Mouse (Mus musculus): ENCODE data around the gene Foxc1. TPM values are rescaled to one million over a fixed set of nuclear protein-coding genes. Genes with fewer than 3 reads are reported as not detected.

The Foxc1 gene
- polyA plus RNA-seq, 1 experiment from 2014 or later: 0.28 TPM

- Histone ChIP-seq H3K27me3 (replicated peaks) (peaks cover 72% of the 10 kb centered on the region), H3K27ac (no peak overlapping the region), H3K4me2 (peak overlapping the region; percentile 99), H3K4me3 (replicated peaks) (peak overlapping the region; percentile 56), H3K9ac (no peak overlapping the region), H3K4me1 (peaks cover 34% of the 10 kb centered on the region), H3K9me3 (no peaks in the 10 kb centered on the region), H3K36me3 (no peaks in the 10 kb centered on the region)
- under 1% methylated on average over 47 of the region's 47 CpGs for WGBS
- no peak for ATAC-seq (ENCODE audit: insufficient read depth, low FRiP score, low read depth)
These were observed 1.3 kb downstream of the Foxc1 start for GRCm38 (mm10) chr13:31807736-31808115.

- Histone ChIP-seq H3K4me3 (replicated peaks) (peak overlapping the region; percentile 56), H3K4me2 (peak overlapping the region; percentile 99), H3K27ac (no peak overlapping the region), H3K27me3 (replicated peaks) (peaks cover 72% of the 10 kb centered on the region), H3K9ac (0 out of 2 replicates have a peak overlapping the region, but pooled peaks have one; percentile 22), H3K36me3 (no peaks in the 10 kb centered on the region), H3K9me3 (no peaks in the 10 kb centered on the region), H3K4me1 (peaks cover 34% of the 10 kb centered on the region)
- 1% methylated on average over 73 of the region's 73 CpGs for WGBS
- ATAC-seq (ENCODE audit: insufficient read depth, low FRiP score, low read depth): no peak
These were observed 1.8 kb downstream of the Foxc1 start for GRCm38 (mm10) chr13:31808116-31808803.

DNA sequence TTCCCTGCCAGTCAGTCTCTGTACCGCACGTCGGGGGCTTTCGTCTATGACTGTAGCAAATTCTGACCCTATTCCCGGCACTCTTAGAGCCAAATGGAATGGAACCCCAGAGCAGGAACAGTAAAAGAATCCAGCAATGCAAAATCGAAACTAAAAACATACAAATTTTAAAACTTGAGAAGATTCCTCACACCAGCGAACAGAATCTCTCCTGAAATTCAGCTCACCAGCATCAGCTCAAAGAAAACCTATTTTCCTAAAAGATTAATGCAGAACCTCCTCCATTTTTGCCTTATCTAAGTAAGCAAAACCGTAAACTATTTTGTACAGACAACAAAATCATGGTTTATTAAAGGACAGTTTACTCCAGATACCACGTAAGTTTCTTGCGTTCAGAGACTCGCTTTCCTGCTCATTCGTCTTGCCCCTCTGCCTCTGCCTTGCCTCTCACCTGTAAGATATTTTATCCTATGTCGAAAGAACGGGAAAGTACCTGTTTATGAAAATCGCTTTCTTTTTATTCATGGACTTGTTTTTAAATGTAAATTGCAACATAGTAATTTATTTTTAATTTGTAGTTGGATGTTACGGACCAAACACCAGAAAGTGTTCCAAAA, 2.5 kb downstream of the Foxc1 start:
- Histone ChIP-seq H3K9ac (no peak overlapping the region), H3K36me3 (no peaks in the 10 kb centered on the region), H3K27ac (no peak overlapping the region), H3K9me3 (no peaks in the 10 kb centered on the region), H3K27me3 (replicated peaks) (peaks cover 72% of the 10 kb centered on the region), H3K4me1 (peaks cover 34% of the 10 kb centered on the region), H3K4me2 (peak overlapping the region; percentile 99), H3K4me3 (replicated peaks) (peak overlapping the region; percentile 56)
- 12% methylated on average over 16 of the region's 16 CpGs for WGBS
- no peak for ATAC-seq (ENCODE audit: insufficient read depth, low FRiP score, low read depth)

DNA sequence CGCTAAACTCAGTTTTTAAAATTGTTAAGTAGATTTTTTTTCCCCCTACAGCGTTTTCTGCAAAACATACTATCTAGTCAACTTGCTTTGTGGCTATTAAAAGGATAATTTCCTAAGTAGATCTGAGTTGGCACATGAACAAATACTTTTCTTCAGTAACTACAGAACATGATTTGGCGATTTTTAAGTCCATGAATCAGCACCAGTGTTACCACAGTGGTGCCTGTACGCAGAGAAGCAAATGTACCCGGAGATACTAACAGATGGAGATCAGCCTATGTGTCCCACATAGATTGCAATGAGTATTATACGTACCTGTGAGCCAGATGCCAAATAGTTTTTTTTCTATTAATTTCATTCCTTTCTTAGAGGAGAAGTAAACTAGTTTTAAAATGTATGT, 3.3 kb downstream of the Foxc1 start:
- 20% methylated on average over 6 of the region's 6 CpGs for WGBS
- no peak for ATAC-seq (ENCODE audit: insufficient read depth, low FRiP score, low read depth)
- H3K27ac ChIP-seq: no peak overlapping the region

DNA sequence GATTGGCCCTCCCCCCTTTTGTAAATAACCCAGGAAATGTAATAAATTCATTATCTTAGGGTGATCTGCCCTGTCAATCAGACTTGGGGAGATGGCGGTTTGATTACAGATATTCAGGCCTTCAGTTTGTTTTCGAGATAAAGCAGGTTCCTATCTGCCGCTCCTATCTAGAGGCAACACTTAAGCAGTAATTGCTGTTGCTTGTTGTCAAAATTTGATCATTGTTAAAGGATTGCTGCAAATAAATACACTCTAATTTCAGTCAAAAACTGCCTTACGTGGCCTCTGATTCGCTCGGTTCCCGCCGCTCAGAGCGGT, 3.9 kb downstream of the Foxc1 start:
- no peak overlapping the region for H3K9ac ChIP-seq
- H3K27me3 ChIP-seq (replicated peaks): peaks cover 75% of the 10 kb centered on the region
- no peak overlapping the region for H3K27ac ChIP-seq
- H3K4me3 ChIP-seq (replicated peaks): peak overlapping the region; percentile 39; the same call in 1 of the 2 replicates
- no peak for ATAC-seq (ENCODE audit: insufficient read depth, low FRiP score, low read depth)
- H3K4me1 ChIP-seq: peaks cover 34% of the 10 kb centered on the region
- H3K36me3 ChIP-seq: no peaks in the 10 kb centered on the region
- H3K9me3 ChIP-seq: no peaks in the 10 kb centered on the region
- peak overlapping the region; percentile 66 for H3K4me2 ChIP-seq
- 8% methylated on average over 9 of the region's 9 CpGs for WGBS

More for the DNA sequence above, 3.3 kb downstream of the Foxc1 start:
- Histone ChIP-seq H3K4me2 (no peak overlapping the region), H3K9ac (no peak overlapping the region), H3K4me3 (replicated peaks) (no peak overlapping the region), H3K9me3 (no peaks in the 10 kb centered on the region), H3K36me3 (no peaks in the 10 kb centered on the region), H3K27me3 (replicated peaks) (peaks cover 75% of the 10 kb centered on the region), H3K4me1 (peaks cover 34% of the 10 kb centered on the region)

- H3K27me3 ChIP-seq (replicated peaks): peaks cover 75% of the 10 kb centered on the region
- H3K9ac ChIP-seq: no peak overlapping the region
- H3K27ac ChIP-seq: no peak overlapping the region
- H3K4me2 ChIP-seq: peak overlapping the region; percentile 66
- H3K36me3 ChIP-seq: no peaks in the 10 kb centered on the region
- WGBS: 2% methylated on average over 57 of the region's 65 CpGs
- H3K4me1 ChIP-seq: peaks cover 32% of the 10 kb centered on the region
- peak overlapping the region; percentile 39 for H3K4me3 ChIP-seq (replicated peaks)
- ATAC-seq (ENCODE audit: insufficient read depth, low FRiP score, low read depth): no peak
- H3K9me3 ChIP-seq: no peaks in the 10 kb centered on the region
These were observed 4.5 kb downstream of the Foxc1 start for GRCm38 (mm10) chr13:31810693-31811541.

- Histone ChIP-seq H3K27ac (no peak overlapping the region), H3K9ac (no peak overlapping the region), H3K4me1 (peaks cover 27% of the 10 kb centered on the region), H3K4me2 (peak overlapping the region; percentile 66), H3K36me3 (no peaks in the 10 kb centered on the region), H3K9me3 (no peaks in the 10 kb centered on the region), H3K4me3 (replicated peaks) (peak overlapping the region; percentile 39), H3K27me3 (replicated peaks) (peaks cover 75% of the 10 kb centered on the region)
- no peak for ATAC-seq (ENCODE audit: insufficient read depth, low FRiP score, low read depth)
- 26% methylated on average over 40 of the region's 44 CpGs for WGBS
These were observed 5.1 kb downstream of the Foxc1 start for GRCm38 (mm10) chr13:31811542-31812021.

DNA sequence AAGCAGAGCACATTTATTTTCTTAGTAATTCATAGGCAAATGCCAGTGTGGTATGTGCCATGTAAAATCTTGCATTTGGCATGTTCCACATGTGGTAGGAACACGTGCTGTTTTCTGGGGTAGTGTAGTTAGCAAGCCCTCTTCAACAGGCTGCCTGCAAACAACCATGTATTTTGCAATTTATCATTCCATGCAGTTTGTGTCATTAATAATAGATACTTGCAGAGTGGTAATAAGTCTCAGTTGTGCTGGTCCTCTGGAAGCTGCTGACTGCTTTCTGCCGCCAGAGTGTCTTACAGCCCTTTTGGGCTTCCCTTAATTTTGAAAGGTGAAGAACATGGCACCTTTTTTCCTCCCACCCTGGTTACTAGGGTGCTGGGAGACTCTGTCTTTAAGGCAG, 6.3 kb downstream of the Foxc1 start:
- peaks cover 71% of the 10 kb centered on the region for H3K27me3 ChIP-seq (replicated peaks)
- peaks cover 18% of the 10 kb centered on the region for H3K4me1 ChIP-seq
- ATAC-seq (ENCODE audit: insufficient read depth, low FRiP score, low read depth): no peak

GRCm38 (mm10) chr13:31815383-31816003, 9.1 kb downstream of the Foxc1 start:
- no peak overlapping the region for H3K9ac ChIP-seq
- peaks cover 76% of the 10 kb centered on the region for H3K27me3 ChIP-seq (replicated peaks)
- no peak for ATAC-seq (ENCODE audit: insufficient read depth, low FRiP score, low read depth)
- no peak overlapping the region for H3K27ac ChIP-seq
- H3K36me3 ChIP-seq: no peaks in the 10 kb centered on the region
- 43% methylated on average over 15 of the region's 15 CpGs for WGBS
- H3K4me2 ChIP-seq: no peak overlapping the region
- H3K4me1 ChIP-seq: peaks cover 10% of the 10 kb centered on the region
- H3K9me3 ChIP-seq: no peaks in the 10 kb centered on the region
- no peak overlapping the region for H3K4me3 ChIP-seq (replicated peaks)

More for the DNA sequence above, 6.3 kb downstream of the Foxc1 start:
- Histone ChIP-seq H3K27ac (no peak overlapping the region), H3K4me2 (no peak overlapping the region), H3K9me3 (no peaks in the 10 kb centered on the region), H3K9ac (no peak overlapping the region), H3K36me3 (no peaks in the 10 kb centered on the region), H3K4me3 (replicated peaks) (no peak overlapping the region)
- WGBS: 69% methylated on average over 2 of the region's 2 CpGs

- 55% methylated on average over 7 of the region's 7 CpGs for WGBS
- no peak overlapping the region for H3K9ac ChIP-seq
- 0 out of 2 replicates have a peak, but pooled peaks cover 6% of the 10 kb centered on the region for H3K4me1 ChIP-seq
- no peak overlapping the region for H3K4me3 ChIP-seq (replicated peaks)
- no peak for ATAC-seq (ENCODE audit: insufficient read depth, low FRiP score, low read depth)
- H3K27me3 ChIP-seq (replicated peaks): peaks cover 49% of the 10 kb centered on the region
- no peak overlapping the region for H3K4me2 ChIP-seq
- H3K36me3 ChIP-seq: no peaks in the 10 kb centered on the region
- H3K27ac ChIP-seq: no peak overlapping the region
- H3K9me3 ChIP-seq: no peaks in the 10 kb centered on the region
These were observed 11.9 kb downstream of the Foxc1 start for GRCm38 (mm10) chr13:31818337-31818736.

DNA sequence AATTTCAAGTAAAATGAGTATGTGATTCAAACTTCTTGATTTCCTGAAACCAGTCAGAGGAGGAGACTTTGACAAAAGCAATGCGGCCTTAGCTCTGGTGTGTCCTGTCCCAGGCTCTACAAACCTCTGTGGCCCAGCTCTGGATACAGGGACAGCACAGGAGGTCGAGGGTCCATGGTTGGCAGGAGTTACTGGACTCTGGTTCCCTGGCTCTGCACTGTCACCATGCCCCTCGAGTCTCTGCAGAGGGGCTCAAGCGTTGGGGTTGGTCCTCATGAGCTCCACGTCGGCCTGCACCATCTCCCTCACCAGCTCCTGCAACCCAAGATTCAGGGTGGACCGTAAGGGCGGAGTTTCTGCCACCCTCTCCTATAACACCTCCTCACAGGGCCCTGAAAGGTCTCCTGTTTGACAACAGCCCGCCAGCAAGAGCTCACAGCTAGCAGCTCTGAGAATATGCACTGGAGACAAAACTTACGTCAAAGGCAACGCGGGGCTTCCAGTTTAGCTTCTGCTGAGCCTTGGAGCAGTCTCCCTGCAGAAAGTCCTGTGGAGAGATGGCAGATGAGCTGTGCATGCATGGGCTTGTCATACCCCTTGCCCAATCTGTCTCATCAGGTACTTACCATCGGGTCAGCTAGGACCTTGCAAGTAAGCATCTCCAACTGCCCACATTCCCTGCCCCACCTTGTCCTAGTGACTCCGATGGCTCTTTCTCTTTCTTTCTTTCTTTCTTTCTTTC, 13.4 kb downstream of the Foxc1 start:
- 48% methylated on average over 14 of the region's 14 CpGs for WGBS
- no peaks in the 10 kb centered on the region for H3K36me3 ChIP-seq
- no peak overlapping the region for H3K27ac ChIP-seq
- H3K4me3 ChIP-seq (replicated peaks): no peak overlapping the region
- H3K9me3 ChIP-seq: no peaks in the 10 kb centered on the region
- no peak for ATAC-seq (ENCODE audit: insufficient read depth, low FRiP score, low read depth)
- H3K4me2 ChIP-seq: no peak overlapping the region
- 0 out of 2 replicates have a peak, but pooled peaks cover 6% of the 10 kb centered on the region for H3K4me1 ChIP-seq
- H3K27me3 ChIP-seq (replicated peaks): peaks cover 35% of the 10 kb centered on the region
- H3K9ac ChIP-seq: no peak overlapping the region
